Mouse (Mus musculus): Measurements from ENCODE around the gene Pbx2. TPM values are rescaled to one million over a fixed set of nuclear protein-coding genes. Genes with fewer than 3 reads are reported as not detected.

Gene Pbx2
- polyA plus RNA-seq, 1 experiment: 18.1 TPM

- Histone ChIP-seq H3K36me3 (ENCODE audit: control insufficient read depth, insufficient read depth) (no peaks in the 10 kb centered on the region), H3K4me3 (ENCODE audit: insufficient read depth, poor library complexity, severe bottlenecking) (no peak overlapping the region), H3K27me3 (ENCODE audit: control insufficient read depth, insufficient read depth, insufficient read length) (no peaks in the 10 kb centered on the region), H3K79me3 (ENCODE audit: low read depth) (no peaks in the 10 kb centered on the region), H3K79me2 (ENCODE audit: control insufficient read depth, insufficient read depth) (no peaks in the 10 kb centered on the region), H3ac (ENCODE audit: control insufficient read depth, insufficient read length, low read depth) (no peak overlapping the region)
- TF ChIP-seq MAX (IDR thresholded peaks at IDR 0.05) (no peak), MYOD1 (IDR thresholded peaks at IDR 0.05; ENCODE audit: control insufficient read depth, insufficient read length, low read depth) (no peak), CEBPB (IDR thresholded peaks at IDR 0.05; ENCODE audit: low read depth) (no peak)
These were observed 49.9 kb downstream of the Pbx2 start for GRCm38 (mm10) chr17:34640778-34641601.

- TF ChIP-seq USF1 (IDR thresholded peaks at IDR 0.05; ENCODE audit: low read depth) (no peak), MYOD1 (IDR thresholded peaks at IDR 0.05; ENCODE audit: control insufficient read depth, insufficient read length, low read depth) (no peak)
- Histone ChIP-seq H3K36me3 (ENCODE audit: control insufficient read depth, insufficient read depth) (no peaks in the 10 kb centered on the region), H3K79me3 (ENCODE audit: low read depth) (no peaks in the 10 kb centered on the region), H3K79me2 (ENCODE audit: control insufficient read depth, insufficient read depth) (no peaks in the 10 kb centered on the region), H3K4me3 (ENCODE audit: insufficient read depth, poor library complexity, severe bottlenecking) (no peak overlapping the region), H3ac (ENCODE audit: control insufficient read depth, insufficient read length, low read depth) (no peak overlapping the region), H3K27me3 (ENCODE audit: control insufficient read depth, insufficient read depth, insufficient read length) (no peaks in the 10 kb centered on the region)
These were observed 50.9 kb downstream of the Pbx2 start for GRCm38 (mm10) chr17:34641945-34642344.

- no peaks in the 10 kb centered on the region for H3K36me3 ChIP-seq (ENCODE audit: control insufficient read depth, insufficient read depth)
- no peak overlapping the region for H3ac ChIP-seq (ENCODE audit: control insufficient read depth, insufficient read length, low read depth)
- H3K79me2 ChIP-seq (ENCODE audit: control insufficient read depth, insufficient read depth): peaks cover 6% of the 10 kb centered on the region
- H3K4me3 ChIP-seq (ENCODE audit: insufficient read depth, poor library complexity, severe bottlenecking): no peak overlapping the region
- peaks cover 3% of the 10 kb centered on the region for H3K79me3 ChIP-seq (ENCODE audit: low read depth)
- H3K27me3 ChIP-seq (ENCODE audit: control insufficient read depth, insufficient read depth, insufficient read length): no peaks in the 10 kb centered on the region
- no peak for TF ChIP-seq MAX (IDR thresholded peaks at IDR 0.05)
- TF ChIP-seq MYOG (IDR thresholded peaks at IDR 0.05; ENCODE audit: control insufficient read depth, extremely low read depth, insufficient read length): no peak
- no peak for TF ChIP-seq CEBPB (IDR thresholded peaks at IDR 0.05; ENCODE audit: low read depth)
- TF ChIP-seq FOSL1 (IDR thresholded peaks at IDR 0.05; ENCODE audit: insufficient read depth, low read length, poor library complexity, severe bottlenecking): no peak
- no peak for TF ChIP-seq MYOD1 (IDR thresholded peaks at IDR 0.05; ENCODE audit: control insufficient read depth, insufficient read length, low read depth)
- TF ChIP-seq CTCF (IDR thresholded peaks at IDR 0.05; ENCODE audit: control insufficient read depth, insufficient read depth, insufficient read length): no peak
- TF ChIP-seq USF1 (IDR thresholded peaks at IDR 0.05; ENCODE audit: low read depth): no peak
These were observed 52.3 kb downstream of the Pbx2 start for GRCm38 (mm10) chr17:34643379-34643778.

- Histone ChIP-seq H3K36me3 (ENCODE audit: control insufficient read depth, insufficient read depth) (no peaks in the 10 kb centered on the region), H3ac (ENCODE audit: control insufficient read depth, insufficient read length, low read depth) (no peak overlapping the region), H3K27me3 (ENCODE audit: control insufficient read depth, insufficient read depth, insufficient read length) (no peaks in the 10 kb centered on the region), H3K4me3 (ENCODE audit: insufficient read depth, poor library complexity, severe bottlenecking) (no peak overlapping the region), H3K79me3 (ENCODE audit: low read depth) (peaks cover 3% of the 10 kb centered on the region), H3K79me2 (ENCODE audit: control insufficient read depth, insufficient read depth) (peaks cover 6% of the 10 kb centered on the region)
- no peak for TF ChIP-seq MAX (IDR thresholded peaks at IDR 0.05)
- TF ChIP-seq USF1 (IDR thresholded peaks at IDR 0.05; ENCODE audit: low read depth): no peak
- TF ChIP-seq FOSL1 (IDR thresholded peaks at IDR 0.05; ENCODE audit: insufficient read depth, low read length, poor library complexity, severe bottlenecking): no peak
- no peak for TF ChIP-seq MYOG (IDR thresholded peaks at IDR 0.05; ENCODE audit: control insufficient read depth, extremely low read depth, insufficient read length)
- no peak for TF ChIP-seq CTCF (IDR thresholded peaks at IDR 0.05; ENCODE audit: control insufficient read depth, insufficient read depth, insufficient read length)
- TF ChIP-seq MYOD1 (IDR thresholded peaks at IDR 0.05; ENCODE audit: control insufficient read depth, insufficient read length, low read depth): no peak
- no peak for TF ChIP-seq CEBPB (IDR thresholded peaks at IDR 0.05; ENCODE audit: low read depth)
These were observed 52.9 kb downstream of the Pbx2 start for GRCm38 (mm10) chr17:34643944-34644343.

- Histone ChIP-seq H3K27me3 (ENCODE audit: control insufficient read depth, insufficient read depth, insufficient read length) (no peaks in the 10 kb centered on the region), H3K4me3 (ENCODE audit: insufficient read depth, poor library complexity, severe bottlenecking) (peak within 1 kb of the TSS; percentile 36), H3ac (ENCODE audit: control insufficient read depth, insufficient read length, low read depth) (peak within 1 kb of the TSS; percentile 91), H3K36me3 (ENCODE audit: control insufficient read depth, insufficient read depth) (no peaks in the 10 kb centered on the region), H3K79me3 (ENCODE audit: low read depth) (peaks cover 3% of the 10 kb centered on the region), H3K79me2 (ENCODE audit: control insufficient read depth, insufficient read depth) (peaks cover 6% of the 10 kb centered on the region)
- TF ChIP-seq CEBPB (IDR thresholded peaks at IDR 0.05; ENCODE audit: low read depth): no peak
- TF ChIP-seq USF1 (IDR thresholded peaks at IDR 0.05; ENCODE audit: low read depth): no peak
- TF ChIP-seq CTCF (IDR thresholded peaks at IDR 0.05; ENCODE audit: control insufficient read depth, insufficient read depth, insufficient read length): no peak
- no peak for TF ChIP-seq MAX (IDR thresholded peaks at IDR 0.05)
- TF ChIP-seq FOSL1 (IDR thresholded peaks at IDR 0.05; ENCODE audit: insufficient read depth, low read length, poor library complexity, severe bottlenecking): no peak
- TF ChIP-seq MYOD1 (IDR thresholded peaks at IDR 0.05; ENCODE audit: control insufficient read depth, insufficient read length, low read depth): no peak
- TF ChIP-seq MYOG (IDR thresholded peaks at IDR 0.05; ENCODE audit: control insufficient read depth, extremely low read depth, insufficient read length): no peak
These were observed 53.5 kb downstream of the Pbx2 start, which contains the start of gene Fkbpl for GRCm38 (mm10) chr17:34644608-34645007. Fkbpl (plus strand) TSS chr17:34644764.

- H3K79me3 ChIP-seq (ENCODE audit: low read depth): peaks cover 3% of the 10 kb centered on the region
- no peaks in the 10 kb centered on the region for H3K27me3 ChIP-seq (ENCODE audit: control insufficient read depth, insufficient read depth, insufficient read length)
- no peak for TF ChIP-seq CEBPB (IDR thresholded peaks at IDR 0.05; ENCODE audit: low read depth)
- TF ChIP-seq MYOD1 (IDR thresholded peaks at IDR 0.05; ENCODE audit: control insufficient read depth, insufficient read length, low read depth): no peak
- TF ChIP-seq MAX (IDR thresholded peaks at IDR 0.05): no peak
- TF ChIP-seq FOSL1 (IDR thresholded peaks at IDR 0.05; ENCODE audit: insufficient read depth, low read length, poor library complexity, severe bottlenecking): no peak
- no peak for TF ChIP-seq CTCF (IDR thresholded peaks at IDR 0.05; ENCODE audit: control insufficient read depth, insufficient read depth, insufficient read length)
- TF ChIP-seq USF1 (IDR thresholded peaks at IDR 0.05; ENCODE audit: low read depth): no peak
- no peak for TF ChIP-seq MYOG (IDR thresholded peaks at IDR 0.05; ENCODE audit: control insufficient read depth, extremely low read depth, insufficient read length)
- peaks cover 6% of the 10 kb centered on the region for H3K79me2 ChIP-seq (ENCODE audit: control insufficient read depth, insufficient read depth)
- peak overlapping the region; percentile 36 for H3K4me3 ChIP-seq (ENCODE audit: insufficient read depth, poor library complexity, severe bottlenecking)
- H3ac ChIP-seq (ENCODE audit: control insufficient read depth, insufficient read length, low read depth): peak overlapping the region; percentile 48
- H3K36me3 ChIP-seq (ENCODE audit: control insufficient read depth, insufficient read depth): no peaks in the 10 kb centered on the region
These were observed 54.3 kb downstream of the Pbx2 start for GRCm38 (mm10) chr17:34645256-34645829.
